Mouse (Mus musculus) lung, postnatal 10 days (tissue): ENCODE measurements at regions not wholly inside any gene's neighbourhood (a gene's known extent, or its start where the extent isn't known, plus 50 kb on each side); places are given as distances from the start of the nearest gene placed in this dataset.
A peak's percentile ranks its signal among the peaks of the same experiment; 100 is the strongest.

Experiments used
- DNase-seq: peaks from one replicate; pipeline ENCODE4 v3.0.0; 2021

DNA sequence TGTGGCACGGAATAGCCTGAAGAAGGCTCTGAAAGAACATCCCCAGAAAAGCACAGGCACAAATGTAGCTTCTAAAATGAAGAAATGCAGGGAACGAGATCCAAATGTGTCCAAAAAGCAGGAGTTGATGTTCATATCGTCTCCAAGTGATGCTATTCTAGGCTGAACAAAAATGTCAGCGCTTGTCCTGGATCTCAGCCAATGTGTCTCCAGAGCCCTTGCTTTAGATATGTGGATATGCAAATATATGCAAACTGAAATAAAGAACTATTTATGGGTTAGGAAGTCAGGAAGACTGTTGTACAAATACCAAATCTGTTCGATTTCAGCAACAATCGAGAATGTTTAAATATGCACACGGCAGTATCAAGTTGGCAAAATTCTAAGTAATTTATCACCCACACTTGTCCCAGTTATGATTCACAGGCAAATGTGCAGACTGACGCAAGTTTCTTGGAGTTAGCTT lies 320.4 kb downstream of the Synb start:
- peak; percentile 18 for DNase-seq

DNA sequence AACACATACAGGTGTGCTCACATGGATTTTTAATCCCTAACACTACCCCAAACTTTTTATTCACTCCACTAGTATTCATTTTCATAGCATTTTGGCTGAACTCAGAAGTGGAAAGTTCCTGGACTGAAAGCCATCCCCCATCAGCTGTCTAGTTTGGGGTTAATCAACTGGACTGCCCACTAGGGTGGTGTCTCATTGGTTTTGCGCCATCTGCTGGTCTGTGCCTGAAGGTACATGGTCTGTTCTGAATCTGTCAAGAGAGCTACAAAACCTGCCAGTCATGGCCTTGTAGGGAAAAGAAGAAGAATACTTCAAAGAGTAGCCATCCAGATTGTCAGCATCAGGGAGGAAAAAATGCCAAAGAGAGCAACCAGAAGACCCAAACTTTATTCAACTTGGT lies 327.3 kb downstream of the Synb start:
- DNase-seq: peak; percentile 80

DNA sequence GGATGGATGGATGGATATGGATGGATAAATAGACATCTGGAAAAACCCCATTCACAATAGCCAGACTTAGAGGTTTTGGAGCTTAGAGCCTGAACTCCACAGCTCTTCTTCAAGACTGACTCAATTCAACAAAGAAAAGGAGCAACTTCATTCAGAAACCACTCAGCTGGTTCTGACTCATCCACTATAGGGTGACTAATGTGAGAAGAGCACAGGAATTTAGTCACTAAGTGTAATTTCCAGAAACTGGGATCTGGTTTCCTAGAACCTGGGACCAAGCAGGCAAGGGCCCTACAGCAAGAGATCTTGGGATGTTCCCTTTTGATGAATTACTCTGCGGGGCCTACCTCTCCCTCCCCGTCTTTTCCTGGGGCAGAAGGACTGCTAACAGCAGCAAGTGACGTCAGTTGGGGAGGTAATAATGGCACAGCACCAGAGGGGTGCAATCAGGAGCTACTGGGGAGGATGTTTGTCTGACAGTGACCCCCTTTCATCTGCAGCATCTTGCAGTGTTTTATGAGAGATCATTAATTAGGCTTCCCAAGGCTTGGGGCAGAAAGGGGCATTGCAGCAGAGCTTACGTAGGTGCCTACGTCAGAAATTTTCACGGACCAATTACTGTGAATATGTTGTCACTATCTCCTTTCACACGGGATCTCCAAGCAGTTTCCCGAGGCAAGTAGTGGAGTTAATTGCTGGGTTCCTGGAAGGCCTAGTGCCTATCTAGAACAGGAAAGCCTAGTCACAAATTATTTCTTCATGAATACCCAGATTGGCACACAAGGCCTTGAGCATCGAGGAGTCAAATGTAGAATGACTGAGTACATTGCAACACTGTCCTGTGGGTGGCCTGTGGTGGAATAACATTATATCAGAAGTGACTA lies 339.3 kb downstream of the Synb start:
- DNase-seq: no peak

DNA sequence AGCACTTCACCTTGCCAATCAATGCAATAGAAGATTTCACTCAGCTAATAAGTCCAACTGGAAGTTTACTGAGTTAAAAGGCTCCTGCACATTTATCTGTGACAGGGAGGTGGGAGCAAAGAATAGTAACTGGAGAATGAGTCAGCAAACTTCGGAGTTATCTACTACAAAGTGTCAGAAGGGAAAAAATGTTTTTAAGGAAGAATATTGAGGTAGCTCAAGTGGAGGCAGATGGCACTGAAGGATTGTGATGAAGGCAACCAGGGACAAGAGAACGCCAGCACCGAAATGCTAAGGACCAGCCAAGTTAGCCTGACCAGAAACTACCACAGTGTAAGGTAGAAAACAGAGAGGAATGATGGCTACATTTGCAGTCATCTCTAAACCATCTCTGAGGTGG lies 348.2 kb downstream of the Synb start:
- DNase-seq: no peak

DNA sequence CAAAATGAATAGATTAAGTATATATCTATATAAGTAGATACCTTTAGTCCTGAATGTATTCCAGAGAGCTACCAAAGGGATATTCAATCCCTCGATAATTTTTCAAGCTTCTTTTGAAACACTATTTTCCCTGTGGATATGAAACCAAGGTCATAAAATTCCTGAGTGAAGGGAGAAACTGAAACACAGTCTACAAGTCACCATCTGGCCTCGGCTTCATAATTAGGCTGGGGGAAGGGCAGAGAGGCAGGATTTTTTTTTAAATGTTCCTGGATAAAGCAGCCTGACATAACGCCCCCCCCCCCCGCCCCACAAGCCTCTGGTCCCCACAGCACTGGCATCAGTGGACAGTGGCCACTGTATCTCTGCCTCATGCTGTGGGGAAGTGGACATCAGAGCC lies 348.7 kb downstream of the Synb start:
- DNase-seq: no peak

DNA sequence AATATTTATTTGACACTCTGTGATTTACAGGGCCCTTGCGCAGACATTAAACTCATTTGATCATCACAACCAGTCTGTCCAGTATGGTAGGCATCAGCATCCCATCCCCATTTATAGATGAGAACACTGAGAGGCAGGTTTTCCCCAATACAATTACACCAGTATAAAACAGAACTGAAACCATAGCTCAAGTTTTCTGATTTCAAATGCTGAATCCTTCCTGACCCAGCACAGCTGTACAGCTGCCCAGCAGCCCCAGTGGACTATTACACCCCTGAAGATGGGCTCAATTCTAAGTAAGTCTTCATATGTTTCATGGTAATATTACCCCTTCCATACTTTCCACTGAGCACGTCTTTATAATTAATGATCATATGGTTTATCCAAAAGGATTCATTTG lies 352.3 kb downstream of the Synb start:
- no peak for DNase-seq

DNA sequence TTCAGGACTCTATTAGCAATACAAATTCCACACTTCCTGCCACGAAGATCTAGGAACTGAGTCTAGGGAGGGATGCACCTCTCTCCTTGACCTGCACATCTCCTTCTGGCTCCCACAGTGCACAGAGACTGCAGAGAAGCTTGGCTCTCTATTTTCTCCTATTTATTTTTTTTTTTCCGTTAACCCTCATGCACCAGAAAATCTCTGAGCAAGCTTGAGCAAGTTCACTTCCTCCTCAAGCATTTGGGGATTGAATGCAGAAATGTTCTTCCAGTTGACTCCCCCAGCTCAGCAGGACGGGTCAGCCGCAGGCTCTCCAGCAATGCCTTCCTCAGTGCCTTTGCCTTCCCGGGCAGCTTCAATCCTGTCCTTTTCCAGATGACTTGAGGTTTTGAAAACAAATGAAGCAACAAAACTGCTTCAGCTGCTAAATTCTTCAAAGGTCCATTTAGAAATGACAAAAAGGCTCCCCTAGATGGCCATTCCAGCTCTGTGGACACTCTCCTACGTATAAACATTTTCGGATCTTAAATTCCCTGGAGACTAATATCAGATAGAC lies 352.9 kb downstream of the Synb start:
- DNase-seq: no peak

DNA sequence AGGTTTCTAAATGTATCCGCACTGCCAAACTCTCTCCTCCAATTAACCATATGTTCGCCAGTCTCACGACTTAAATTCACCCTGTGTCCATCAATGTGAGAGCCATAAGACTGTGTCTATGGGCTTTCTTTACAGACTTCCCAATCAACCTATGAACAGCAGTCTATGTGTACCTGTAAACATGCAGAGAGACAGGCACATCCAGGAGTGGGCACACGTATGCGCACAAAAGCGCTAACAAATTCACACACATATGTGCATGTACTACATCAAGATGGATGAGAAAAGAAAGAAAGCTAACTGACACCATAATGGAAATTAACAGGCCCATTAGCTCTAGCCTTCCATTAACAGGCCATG lies 358.8 kb downstream of the Synb start:
- no peak for DNase-seq

DNA sequence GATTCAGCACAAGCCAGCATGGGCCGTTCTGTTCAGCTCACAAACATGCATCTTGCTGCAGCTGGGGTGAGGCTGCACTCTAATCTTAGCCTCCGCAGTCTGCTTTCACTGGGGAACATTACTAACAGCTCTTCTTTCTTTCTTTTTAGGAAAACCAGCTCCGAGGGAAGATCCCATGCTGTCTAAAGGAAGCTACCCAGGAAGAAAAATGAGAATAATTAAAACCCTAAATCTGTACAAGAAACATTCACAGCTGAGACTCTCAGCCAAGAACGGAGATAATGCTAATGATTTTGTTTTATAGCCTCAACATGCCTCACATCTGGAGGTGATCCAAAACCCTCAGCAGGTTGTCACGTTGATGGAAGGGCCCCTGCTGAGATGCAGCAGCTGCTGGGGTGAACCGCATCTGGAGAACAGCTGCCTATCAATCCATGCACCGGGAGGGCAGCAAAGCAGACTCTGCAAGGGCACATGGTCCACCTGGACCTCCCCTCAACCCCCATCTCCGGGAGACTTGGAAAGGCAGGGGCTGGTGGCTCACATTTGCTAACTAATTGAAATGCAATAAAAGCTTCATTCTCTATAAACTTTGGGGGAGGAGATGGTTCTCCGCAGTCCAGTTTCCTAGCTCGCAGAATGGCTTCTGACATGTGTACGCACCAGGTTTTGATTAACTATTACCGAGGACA lies 359.3 kb downstream of the Synb start:
- DNase-seq: peak; percentile 20

DNA sequence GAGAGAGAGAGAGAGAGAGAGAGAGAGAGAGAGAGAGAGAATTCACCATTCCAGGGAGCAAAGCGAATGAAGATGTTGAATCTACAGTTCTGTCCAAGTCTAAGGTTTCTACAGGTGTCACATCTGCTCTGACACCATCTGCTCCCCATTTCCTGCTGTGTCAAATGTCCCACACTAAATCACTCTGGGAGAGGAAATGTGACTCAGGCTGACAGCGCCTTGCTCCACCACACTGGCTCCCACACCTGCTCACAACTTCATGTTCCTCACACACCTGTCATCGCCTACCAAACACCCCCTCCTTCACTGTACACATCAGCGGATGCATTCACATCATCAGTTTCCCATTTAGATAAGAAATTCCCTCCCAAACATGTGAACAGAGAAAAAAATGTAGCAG lies 366.3 kb downstream of the Synb start:
- no peak for DNase-seq

DNA sequence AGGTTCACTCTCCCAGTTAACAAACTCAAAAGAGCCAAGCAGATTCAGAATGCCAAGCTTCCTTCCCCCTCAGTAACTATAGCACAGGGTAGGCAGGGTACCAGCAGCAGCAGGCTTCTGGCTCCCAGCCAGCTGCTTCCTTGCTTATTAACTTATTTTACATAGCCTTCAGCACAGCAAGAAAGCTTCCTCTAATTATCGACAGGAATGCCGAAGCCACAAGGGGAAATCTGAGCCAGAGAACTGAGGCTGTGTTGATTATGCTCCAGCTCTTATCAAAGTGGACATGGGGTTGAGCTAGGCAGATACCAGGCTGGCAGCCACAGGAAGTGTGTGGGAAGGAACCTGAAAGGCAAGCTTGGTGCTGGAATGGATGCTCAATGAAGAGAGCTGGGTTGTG lies 371.0 kb downstream of the Synb start:
- peak; percentile 7 for DNase-seq

DNA sequence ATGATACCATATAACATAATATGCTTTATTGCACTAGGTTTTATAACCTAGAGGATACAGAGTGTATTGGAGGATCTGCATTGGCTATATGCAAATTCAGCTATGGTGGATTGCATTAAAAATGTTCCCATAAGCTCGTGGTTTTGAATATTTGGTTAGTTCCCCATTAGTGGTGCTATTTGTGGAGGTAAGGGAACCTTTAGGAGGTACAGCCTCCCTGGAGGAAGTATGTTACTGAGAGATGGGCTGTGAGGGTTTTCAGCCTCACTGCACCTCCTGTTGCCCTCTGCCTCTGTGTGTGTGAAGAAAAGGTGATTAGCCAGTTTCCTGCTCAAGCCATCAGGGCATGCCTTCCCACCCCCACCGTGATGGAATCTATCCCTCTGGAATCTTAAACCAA lies 372.1 kb downstream of the Synb start:
- DNase-seq: no peak

DNA sequence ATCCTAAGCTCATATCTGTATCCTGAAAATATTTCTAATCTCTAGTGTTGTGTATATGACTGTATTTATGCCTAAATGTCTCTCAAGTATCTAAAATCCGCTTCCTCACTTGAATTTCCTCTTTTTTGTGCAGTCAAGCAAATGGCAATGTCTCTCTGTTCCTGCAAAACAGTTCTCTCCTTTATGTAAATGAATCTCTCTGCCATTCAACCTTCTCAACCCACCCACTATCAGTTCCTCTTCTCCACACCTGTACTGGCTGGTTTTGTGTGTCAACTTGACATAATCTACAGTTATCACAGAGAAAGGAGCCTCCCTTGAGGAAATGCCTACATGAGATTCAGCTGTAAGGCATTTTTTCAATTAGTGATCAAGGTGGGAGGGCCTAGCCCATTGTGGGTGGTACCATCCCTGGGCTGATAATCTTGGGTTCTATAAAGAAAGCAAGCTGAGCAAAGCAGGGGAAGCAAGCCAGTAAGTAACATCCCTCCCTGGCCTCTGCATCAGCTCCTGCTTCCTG lies 375.5 kb downstream of the Synb start:
- DNase-seq: no peak

DNA sequence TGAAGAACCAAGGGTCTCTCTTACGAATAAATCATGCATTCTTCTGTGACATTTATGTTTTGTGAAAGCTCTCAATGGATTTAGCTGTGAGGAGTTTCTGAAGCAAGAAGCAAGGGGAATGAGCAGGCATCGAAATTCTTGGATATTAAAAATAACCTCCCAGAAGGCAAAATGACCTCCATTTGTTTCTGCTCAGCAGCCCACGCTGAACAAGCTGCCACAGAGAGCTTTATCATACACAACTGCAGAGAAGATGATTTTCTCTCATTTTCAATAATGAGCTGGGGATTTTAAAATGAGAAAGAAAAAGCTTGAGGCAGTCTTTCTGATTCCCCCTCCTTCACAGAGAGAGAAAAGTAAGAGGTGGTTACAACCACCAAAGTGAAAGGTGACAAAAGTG lies 394.2 kb downstream of the Synb start:
- no peak for DNase-seq

DNA sequence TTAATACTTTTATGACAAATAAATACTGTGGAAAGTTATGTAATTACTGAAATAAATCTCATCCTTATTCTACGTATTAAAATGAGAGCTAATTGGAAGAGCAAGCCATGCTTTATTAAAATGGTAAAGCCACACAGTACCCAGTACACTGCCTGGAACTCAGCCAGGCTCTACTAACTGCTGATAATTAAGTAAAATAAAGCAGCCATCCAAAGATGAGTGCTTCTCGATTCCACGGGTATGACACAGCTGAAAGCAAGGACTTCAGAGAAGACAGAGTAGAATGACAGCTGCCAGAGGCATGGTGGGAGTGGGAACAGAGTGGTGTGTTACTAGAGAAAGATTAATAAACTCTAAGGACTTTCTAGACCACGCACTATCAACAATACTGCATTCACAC lies 416.9 kb downstream of the Synb start:
- no peak for DNase-seq

DNA sequence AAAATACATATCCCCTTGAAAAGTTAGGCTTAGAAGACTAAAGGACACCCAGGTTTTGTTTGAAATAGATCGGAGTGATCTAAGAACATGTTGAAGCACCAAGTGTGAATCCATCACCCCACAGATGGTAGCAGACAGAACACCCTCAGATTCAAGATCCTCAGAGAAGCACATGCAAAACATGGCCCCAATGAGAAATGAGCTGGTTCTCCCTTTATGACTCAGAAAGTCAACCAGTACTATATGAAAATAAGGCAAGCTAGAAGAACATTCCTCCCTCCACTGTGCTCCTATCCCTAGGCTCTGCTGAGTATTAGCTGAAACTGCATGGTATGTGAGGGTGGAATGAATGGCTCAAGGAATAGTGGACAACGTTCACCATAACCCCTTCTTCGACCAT lies 433.0 kb downstream of the Synb start:
- no peak for DNase-seq

DNA sequence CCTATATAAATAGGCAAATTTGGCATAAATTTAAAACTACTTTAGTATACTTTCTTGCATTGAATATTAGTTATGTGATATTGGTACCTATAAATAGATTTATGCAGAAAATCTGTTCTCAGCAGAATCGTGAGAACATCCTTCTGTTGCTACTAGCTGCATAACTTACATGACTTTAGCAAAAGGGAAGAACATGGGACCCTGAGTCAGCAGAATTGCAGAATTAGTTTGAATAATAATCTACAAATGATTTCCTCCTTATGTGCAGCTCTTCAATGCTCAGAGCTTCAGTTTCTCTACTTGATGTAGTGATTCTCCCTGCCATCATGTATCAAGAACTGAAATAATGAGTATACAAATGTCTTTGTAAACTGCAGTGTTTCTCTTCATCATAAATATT lies 436.2 kb downstream of the Synb start:
- DNase-seq: no peak

DNA sequence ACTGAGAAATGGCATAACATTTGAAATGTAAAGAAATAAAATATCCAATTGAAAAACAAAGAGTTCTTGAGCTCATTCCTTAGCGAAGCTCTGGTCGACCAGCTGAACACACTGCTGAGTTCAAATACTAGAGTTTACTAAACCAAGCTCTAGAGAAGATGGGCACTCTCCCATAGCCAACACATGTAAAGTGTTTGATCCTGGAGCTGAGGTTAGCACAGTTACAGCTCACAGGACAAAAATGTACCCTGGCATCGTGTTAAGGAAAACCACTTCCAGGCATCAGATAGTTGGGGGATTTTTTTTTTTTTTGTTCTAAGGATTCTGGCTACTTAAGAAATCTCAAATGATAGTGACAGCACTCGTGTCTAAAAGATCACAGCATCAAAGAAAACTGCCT lies 445.6 kb downstream of the Synb start:
- DNase-seq: no peak

DNA sequence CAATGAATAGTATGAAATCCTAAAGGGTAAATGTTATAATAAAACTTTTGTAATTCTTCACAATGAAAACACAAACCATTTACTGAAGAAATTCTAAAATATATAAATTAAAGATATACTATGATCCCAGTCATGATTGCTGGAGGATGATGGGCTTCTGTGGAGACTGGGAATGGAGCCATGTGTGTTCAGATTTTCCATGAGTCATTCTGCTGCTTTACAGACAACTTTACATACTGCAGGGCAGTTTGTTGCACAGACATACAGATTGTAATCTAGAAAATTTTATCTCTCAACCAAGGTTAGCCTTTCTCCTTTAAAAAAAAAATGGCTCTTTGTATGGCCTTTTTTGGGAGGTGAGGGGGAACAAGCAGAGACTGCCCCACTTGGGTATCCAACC lies 446.5 kb downstream of the Synb start:
- no peak for DNase-seq

DNA sequence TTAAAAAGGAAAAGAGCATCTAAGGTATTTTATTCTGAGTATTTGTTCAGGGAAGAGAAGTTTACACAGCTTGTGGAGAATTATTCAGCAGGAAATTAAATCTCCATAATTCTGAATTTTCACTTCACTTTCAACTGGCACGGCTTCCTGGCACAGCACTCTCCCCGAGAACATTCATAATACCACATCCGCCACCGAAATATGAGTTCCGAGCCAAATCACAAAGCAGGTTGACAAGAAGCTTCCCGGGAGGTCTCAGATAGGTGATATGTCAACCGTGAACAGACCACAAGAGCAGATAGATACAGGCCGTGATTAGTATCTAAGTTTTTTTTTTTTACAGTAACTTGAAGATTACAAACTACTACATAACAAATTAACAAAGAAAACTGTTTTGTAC lies 473.9 kb downstream of the Synb start:
- no peak for DNase-seq

DNA sequence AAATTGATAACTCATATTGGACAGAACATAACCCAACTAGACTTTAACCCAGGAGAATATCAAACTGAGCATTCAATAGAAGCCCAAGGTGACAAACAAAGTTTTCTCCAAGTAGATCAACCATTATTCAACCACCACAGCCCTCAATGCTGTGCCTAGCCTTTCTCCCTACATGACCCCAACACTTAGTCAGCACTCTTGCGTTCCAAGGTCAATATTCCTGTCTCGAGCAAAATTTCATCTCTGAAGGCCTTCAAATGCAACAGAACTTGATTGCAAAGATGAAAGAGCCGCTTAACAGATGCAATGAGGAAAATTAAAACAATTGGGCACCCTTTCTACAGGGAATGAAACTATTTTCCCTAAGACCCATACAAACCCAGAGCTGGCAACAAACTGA lies 485.1 kb downstream of the Synb start:
- DNase-seq: no peak

DNA sequence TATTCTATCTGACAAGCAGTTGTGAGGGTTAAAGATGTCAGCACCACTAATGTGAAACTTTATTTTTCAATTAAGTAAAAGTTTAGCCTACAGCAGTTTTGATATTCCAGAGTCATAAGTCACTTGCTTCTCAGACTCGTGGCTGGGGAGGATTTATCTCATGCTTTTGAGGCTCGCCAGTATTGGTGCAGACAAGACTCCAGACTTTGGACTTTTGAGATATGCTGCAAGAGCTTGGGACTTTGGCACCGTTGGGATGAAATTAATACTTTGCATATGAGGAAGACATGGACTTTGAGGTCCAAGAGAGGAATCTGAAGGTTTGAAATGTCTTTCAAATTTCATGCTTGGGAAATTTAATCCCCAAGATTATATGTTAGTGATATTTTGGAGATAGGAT lies 486.2 kb downstream of the Synb start:
- DNase-seq: no peak

DNA sequence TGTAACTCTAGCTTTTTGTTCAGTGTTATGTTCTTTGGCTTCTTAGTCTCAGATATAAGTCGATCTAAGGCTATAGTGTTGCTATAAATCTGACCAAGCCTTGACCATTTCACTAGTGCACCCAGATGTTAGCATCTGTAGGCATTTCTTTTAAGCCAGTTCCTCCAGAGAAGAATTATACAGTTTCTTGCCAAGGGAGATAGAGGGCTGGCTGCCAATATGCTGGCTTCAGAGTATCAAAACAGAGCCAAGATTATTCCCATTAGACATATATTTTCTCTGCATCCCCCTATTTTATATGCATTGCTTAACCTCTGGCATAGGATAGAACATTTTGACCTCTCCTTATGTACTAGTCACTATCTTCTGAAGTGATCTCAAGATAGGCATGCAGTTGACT lies 487.5 kb downstream of the Synb start:
- no peak for DNase-seq

DNA sequence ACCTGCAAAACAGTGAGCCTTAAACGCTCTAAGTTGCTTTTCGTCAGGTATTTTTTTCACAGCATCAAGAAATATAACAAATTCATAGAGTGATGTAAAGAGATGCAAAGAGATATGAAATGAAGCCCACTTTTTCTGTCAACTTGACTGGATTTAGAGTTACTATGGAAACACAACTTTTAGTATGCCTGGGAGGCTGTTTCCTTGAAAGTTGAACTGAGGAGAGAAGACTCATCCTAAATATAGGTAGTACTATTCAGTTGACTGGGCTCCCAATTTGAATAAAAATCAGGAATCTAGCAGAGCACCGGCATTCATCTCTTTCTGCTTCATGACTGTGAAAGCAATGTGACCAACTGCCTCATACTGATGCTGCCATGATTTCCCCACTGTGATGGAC lies 509.7 kb downstream of the Synb start:
- DNase-seq: no peak
